Mouse (Mus musculus) adrenal gland, postnatal 14 days (tissue): ENCODE measurements at regions not wholly inside any gene's neighbourhood (a gene's known extent, or its start where the extent isn't known, plus 50 kb on each side); places are given as distances from the start of the nearest gene placed in this dataset.

Experiments
- DNase-seq: peaks from one replicate; pipeline ENCODE4 v3.0.0; 2021; ENCODE audit warnings: mixed read lengths

GRCm38 (mm10) chr5:111835737-111836667 is 102.3 kb downstream of the Gm26897 start:
- DNase-seq, result no peak

GRCm38 (mm10) chr5:111836668-111837234 is 103.0 kb downstream of the Gm26897 start:
- no peak for DNase-seq

GRCm38 (mm10) chr5:111842461-111842860 is 108.7 kb downstream of the Gm26897 start:
- DNase-seq, result peak; percentile 10

GRCm38 (mm10) chr5:111843622-111844239 is 110.0 kb downstream of the Gm26897 start:
- no peak for DNase-seq

- DNase-seq, result no peak
These were observed 110.8 kb downstream of the Gm26897 start for GRCm38 (mm10) chr5:111844528-111844927.

GRCm38 (mm10) chr5:111848917-111849316 is 115.2 kb downstream of the Gm26897 start:
- peak; percentile 14 for DNase-seq

GRCm38 (mm10) chr5:111852682-111853081 is 119.0 kb downstream of the Gm26897 start:
- no peak for DNase-seq

GRCm38 (mm10) chr5:111855366-111855765 is 121.6 kb downstream of the Gm26897 start:
- DNase-seq, result no peak

- DNase-seq, result no peak
These were observed 123.5 kb downstream of the Gm26897 start for GRCm38 (mm10) chr5:111857200-111857599.

GRCm38 (mm10) chr5:111860436-111860835 is 126.7 kb downstream of the Gm26897 start:
- no peak for DNase-seq

- DNase-seq, result no peak
These were observed 128.6 kb downstream of the Gm26897 start for GRCm38 (mm10) chr5:111862331-111862730.

- DNase-seq, result no peak
These were observed 130.2 kb downstream of the Gm26897 start for GRCm38 (mm10) chr5:111863922-111864321.

GRCm38 (mm10) chr5:111864606-111865005 is 130.9 kb downstream of the Gm26897 start:
- no peak for DNase-seq

GRCm38 (mm10) chr5:111869011-111869410 is 135.3 kb downstream of the Gm26897 start:
- no peak for DNase-seq

GRCm38 (mm10) chr5:111877165-111877793 is 143.6 kb downstream of the Gm26897 start:
- no peak for DNase-seq

GRCm38 (mm10) chr5:111879044-111879443 is 145.3 kb downstream of the Gm26897 start:
- no peak for DNase-seq

- no peak for DNase-seq
These were observed 146.5 kb downstream of the Gm26897 start for GRCm38 (mm10) chr5:111880268-111880667.

- DNase-seq, result peak; percentile 31
These were observed 147.8 kb downstream of the Gm26897 start for GRCm38 (mm10) chr5:111881517-111881916.

GRCm38 (mm10) chr5:111887281-111887680 is 153.6 kb downstream of the Gm26897 start:
- no peak for DNase-seq

GRCm38 (mm10) chr5:111890800-111891199 is 157.1 kb downstream of the Gm26897 start:
- DNase-seq, result peak; percentile 34

- DNase-seq, result no peak
These were observed 157.6 kb downstream of the Gm26897 start for GRCm38 (mm10) chr5:111891261-111891693.

GRCm38 (mm10) chr5:111892956-111893355 is 159.2 kb downstream of the Gm26897 start:
- no peak for DNase-seq

GRCm38 (mm10) chr5:111893905-111894311 is 160.2 kb downstream of the Gm26897 start:
- peak; percentile 63 for DNase-seq
